Mouse (Mus musculus) macrophage (primary cell): Measurements from ENCODE around the gene Cnot6. TPM values are rescaled to one million over a fixed set of nuclear protein-coding genes. Genes with fewer than 3 reads are reported as not detected.

Source experiments
- polyA plus RNA-seq: library from polyadenylated mRNA; stranded (reverse); fragments of 250-400 nt; gene quantifications from 3 replicates; pipeline ENCODE4 v1.2.4, GENCODE M21; 2018; ENCODE audit warnings: inconsistent platforms

Cnot6 gene
- polyA plus RNA-seq, 1 experiment from 2014 or later, result 24.6 TPM

Other genes with a start within 250 kb of the Cnot6 start
- gene Olfr1386, start 247.7 kb downstream of the Cnot6 start, polyA plus RNA-seq, result not detected in 3 replicates
- gene Olfr1385, start 223.7 kb downstream of the Cnot6 start, polyA plus RNA-seq, result not detected in 3 replicates
- gene Olfr1384, start 206.0 kb downstream of the Cnot6 start, polyA plus RNA-seq, result not detected in 3 replicates
- gene Olfr1383, start 193.1 kb downstream of the Cnot6 start, polyA plus RNA-seq, result not detected in 3 replicates
- gene Olfr1382, start 184.5 kb downstream of the Cnot6 start, polyA plus RNA-seq, result not detected in 3 replicates
- not detected in 3 replicates for gene Olfr1381, start 169.3 kb downstream of the Cnot6 start, polyA plus RNA-seq
- gene Olfr1380, start 155.8 kb downstream of the Cnot6 start, polyA plus RNA-seq, result not detected in 3 replicates
- 0.03 to 0.32 TPM (median 0.10 TPM) in 3 replicates for gene Flt4, start 103.5 kb downstream of the Cnot6 start, polyA plus RNA-seq
- not detected in 3 replicates for gene Scgb3a1, start 49.1 kb downstream of the Cnot6 start, polyA plus RNA-seq
- not detected in 3 replicates for gene Gfpt2, start 81.5 kb upstream of the Cnot6 start, polyA plus RNA-seq
- 33.3 to 49.2 TPM (median 41.3 TPM) in 3 replicates for gene Mapk9, start 134.0 kb upstream of the Cnot6 start, polyA plus RNA-seq
- not detected in 3 replicates for gene Rasgef1c, start 189.1 kb upstream of the Cnot6 start, polyA plus RNA-seq